Mouse (Mus musculus) embryonic fibroblast, embryonic 13.5 days (primary cell): Measurements from ENCODE around the gene Hspb7.

ENCODE experiments used
- CTCF ChIP-seq: IDR thresholded peaks from 2 replicates; pipeline ENCODE4 v1.5.1; 2011; ENCODE audit warnings: mild to moderate bottlenecking, control low read depth, low read length, moderate library complexity, borderline replicate concordance; ENCODE audit not compliant: insufficient read depth
- POLR2A ChIP-seq: IDR thresholded peaks from 2 replicates; pipeline ENCODE4 v1.6.1; 2011; ENCODE audit warnings: low read depth, mild to moderate bottlenecking, control low read depth, low read length, moderate library complexity

GRCm38 (mm10) chr4:141433191-141433590 is 12.6 kb downstream of the Hspb7 start:
- no peak for TF ChIP-seq CTCF
- no peak for TF ChIP-seq POLR2A
